Mouse (Mus musculus) olfactory bulb, adult 2 months (tissue): ENCODE data around the gene Akap13. TPM values are rescaled to one million over a fixed set of nuclear protein-coding genes. Genes with fewer than 3 reads are reported as not detected.

Experiments
- H3K27ac ChIP-seq: fragments of 200-500 bp; 2 replicates; pipeline ENCODE4 v1.5.1; 2012; ENCODE audit warnings: low read depth, low read length; ENCODE audit not compliant: insufficient read depth
- H3K4me1 ChIP-seq: fragments of 200-500 bp; 2 replicates; pipeline ENCODE4 v1.6.1; 2012; ENCODE audit warnings: low read length; ENCODE audit not compliant: control insufficient read depth, insufficient read depth
- H3K4me3 ChIP-seq: fragments of 200-500 bp; 2 replicates; pipeline ENCODE4 v1.5.1; 2012; ENCODE audit warnings: mild to moderate bottlenecking, low read depth, low read length, moderate library complexity; ENCODE audit not compliant: insufficient read depth
- CTCF ChIP-seq: fragments of 200-500 bp; IDR thresholded peaks from 2 replicates; pipeline ENCODE4 v1.5.1; 2012; ENCODE audit warnings: low read depth, mild to moderate bottlenecking, low read length, moderate library complexity; ENCODE audit not compliant: insufficient read depth
- POLR2A ChIP-seq: fragments of 200-500 bp; IDR thresholded peaks from 2 replicates; pipeline ENCODE4 v1.6.1; 2012; ENCODE audit warnings: mild to moderate bottlenecking, low read depth, low read length, moderate library complexity; ENCODE audit not compliant: insufficient read depth
- WGBS: fragments of 180-500 bp; shearing (Covaris S2); methylation state at CpG from one replicate; pipeline ENCODE4 v1.1.7; 2018; 5-methylcytosine and 5-hydroxymethylcytosine counted together
- polyA plus RNA-seq: library from polyadenylated mRNA; stranded (reverse); fragments of >200 nt; gene quantifications from 2 replicates; pipeline ENCODE4 v1.2.4, GENCODE M21; 2012; ENCODE audit warnings: low replicate concordance; ENCODE audit not compliant: missing spikeins, insufficient read depth, insufficient read length

Akap13 gene
- polyA plus RNA-seq, 1 experiment: 67.2 TPM

DNA sequence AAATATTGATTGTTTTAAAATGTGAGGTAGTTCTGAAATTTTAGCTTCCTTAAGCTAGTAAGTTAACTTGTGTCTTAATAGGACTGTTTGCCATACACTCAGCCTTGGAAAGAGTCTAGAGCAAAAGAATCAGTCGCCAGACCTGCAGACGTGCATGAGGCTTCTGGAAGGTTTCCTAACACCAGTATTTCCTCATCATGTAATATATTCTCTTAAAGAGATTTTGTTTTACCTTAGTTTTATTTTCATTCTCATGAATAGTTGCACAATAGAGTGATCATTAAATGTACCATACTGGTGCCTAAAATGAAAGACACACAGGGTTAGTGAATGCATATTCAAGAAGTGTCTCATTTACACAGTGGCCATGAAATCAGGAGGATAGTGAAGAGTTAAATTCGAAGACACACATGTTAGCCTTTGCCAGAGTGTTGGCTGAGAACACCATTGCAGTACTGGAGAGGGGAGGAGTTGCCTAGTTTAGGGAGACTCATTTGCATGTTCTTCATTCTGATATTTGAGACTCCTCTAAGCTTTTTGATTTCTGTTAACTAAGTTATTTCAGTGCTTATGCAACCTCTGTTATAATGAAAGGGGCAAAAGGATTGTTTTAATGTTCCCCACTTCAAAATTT lies 198.5 kb downstream of the Akap13 start:
- 62% methylated on average over 3 of the region's 3 CpGs for WGBS
- Histone ChIP-seq H3K27ac (no peak overlapping the region), H3K4me1 (no peaks in the 10 kb centered on the region), H3K4me3 (no peak overlapping the region)
- no peak for TF ChIP-seq POLR2A

DNA sequence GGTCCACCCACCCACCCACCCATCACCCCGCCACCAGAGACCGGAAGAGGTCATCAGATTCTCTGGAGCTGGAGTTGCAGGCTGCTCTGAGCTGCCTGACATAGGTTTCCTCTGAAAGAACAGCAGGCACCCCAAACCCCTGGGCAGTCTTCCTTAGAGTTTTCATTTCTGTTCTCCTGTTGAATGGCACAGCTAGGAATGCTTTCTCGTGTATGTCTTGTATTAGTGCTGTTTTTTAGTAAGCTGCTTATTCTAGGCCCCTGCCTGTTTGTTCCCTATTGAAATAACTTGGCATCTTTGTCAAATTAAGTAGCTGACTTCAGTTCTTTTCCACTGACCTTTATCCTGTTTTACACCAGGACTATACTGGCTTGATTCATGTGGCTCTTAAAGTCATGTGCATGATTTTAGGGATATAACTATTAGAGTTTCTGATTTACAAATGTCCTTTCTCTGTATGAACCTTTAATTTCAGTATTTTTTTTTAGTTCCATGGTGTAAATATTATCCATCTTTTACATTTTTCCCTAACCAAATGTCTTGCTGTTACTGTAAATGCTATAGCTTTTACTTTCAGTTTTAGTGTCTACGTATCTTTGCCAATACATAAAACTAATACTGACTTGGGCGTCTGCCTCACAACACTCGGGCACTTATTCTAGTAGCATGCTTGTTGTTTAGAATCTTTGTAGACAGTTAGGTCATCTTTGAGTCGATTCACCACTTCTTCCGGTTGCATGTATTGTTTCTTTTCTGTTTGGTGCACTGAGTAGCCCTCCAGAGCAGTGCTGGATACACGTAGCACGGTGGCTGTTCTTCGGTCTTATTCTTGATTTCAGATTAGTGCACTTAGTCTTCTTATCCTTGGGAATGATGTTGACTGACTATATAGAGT lies 200.1 kb downstream of the Akap13 start:
- no peaks in the 10 kb centered on the region for H3K4me1 ChIP-seq
- TF ChIP-seq POLR2A (no peak), CTCF (no peak)
- no peak overlapping the region for H3K27ac ChIP-seq
- 72% methylated on average over 11 of the region's 11 CpGs for WGBS
- H3K4me3 ChIP-seq: no peak overlapping the region

DNA sequence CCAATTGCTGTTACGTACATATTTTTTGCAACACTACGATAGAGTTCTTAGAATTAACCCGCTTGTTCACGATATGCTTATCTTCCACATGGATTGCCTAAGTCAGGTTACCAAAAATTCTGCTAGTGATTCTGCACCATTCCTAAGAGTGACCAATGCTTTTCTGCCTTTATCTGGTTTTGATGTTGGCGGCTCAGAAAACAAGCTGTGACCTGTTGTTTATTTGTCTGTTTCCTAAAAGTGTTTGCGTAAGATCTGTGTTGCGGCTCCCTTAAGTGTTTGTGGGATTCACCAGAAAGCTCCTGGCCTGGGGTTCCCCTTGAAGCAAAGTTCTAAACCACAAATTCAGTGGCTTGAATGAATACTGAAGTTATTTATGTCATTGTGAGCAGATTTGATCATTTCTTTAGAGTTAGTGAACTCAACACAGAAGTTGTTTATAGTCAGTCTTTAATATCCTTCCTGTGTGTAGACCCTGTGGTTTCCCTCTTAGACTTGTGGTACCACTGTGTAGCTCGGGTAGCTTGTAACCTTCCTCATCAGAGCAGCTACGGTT lies 201.0 kb downstream of the Akap13 start:
- Histone ChIP-seq H3K4me3 (no peak overlapping the region), H3K4me1 (no peaks in the 10 kb centered on the region), H3K27ac (no peak overlapping the region)
- 89% methylated on average over 9 of the region's 9 CpGs for WGBS
- TF ChIP-seq CTCF: no peak
- no peak for TF ChIP-seq POLR2A

DNA sequence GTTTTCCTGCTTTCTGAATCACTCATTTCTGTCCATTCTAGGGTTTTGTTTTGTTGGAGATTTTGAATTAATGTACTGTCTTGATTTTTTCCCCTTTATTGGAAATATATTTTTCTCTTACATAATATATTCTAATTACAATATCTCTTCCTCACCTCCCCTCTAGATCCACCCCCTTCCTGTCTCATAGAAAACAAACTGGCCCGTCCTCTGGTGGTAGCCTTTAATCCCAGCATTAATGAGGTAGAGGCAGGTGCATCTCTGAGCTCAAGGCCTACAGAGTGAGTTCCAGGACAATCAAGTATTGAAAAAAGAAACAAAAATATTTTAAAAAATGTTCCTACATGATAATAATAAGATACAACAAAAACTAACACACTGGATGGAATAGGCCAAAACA lies 201.6 kb downstream of the Akap13 start:
- Histone ChIP-seq H3K4me1 (no peaks in the 10 kb centered on the region), H3K4me3 (no peak overlapping the region), H3K27ac (no peak overlapping the region)
- TF ChIP-seq POLR2A (no peak), CTCF (no peak)
- 87% methylated on average over 1 of the region's 1 CpGs for WGBS

DNA sequence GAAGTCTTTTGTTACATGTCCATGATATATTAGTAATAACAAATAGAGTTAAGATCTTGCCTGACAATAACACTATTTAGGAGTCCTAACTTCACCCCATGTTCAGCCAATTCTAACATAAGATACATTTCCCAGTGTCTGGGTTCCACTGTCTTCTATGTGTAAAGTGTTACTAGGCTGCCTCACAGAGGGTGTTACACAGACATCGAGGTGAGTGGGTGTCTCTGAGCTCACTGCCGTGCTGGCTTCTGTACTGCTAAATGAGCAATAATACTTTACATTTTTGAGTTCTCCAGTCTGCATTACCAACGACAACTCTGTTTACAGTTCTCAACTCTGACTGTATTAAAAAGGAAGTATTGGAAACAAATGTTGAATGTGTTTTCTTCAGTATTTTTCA lies 209.1 kb downstream of the Akap13 start:
- 56% methylated on average over 3 of the region's 3 CpGs for WGBS
- no peaks in the 10 kb centered on the region for H3K4me1 ChIP-seq
- H3K27ac ChIP-seq: no peak overlapping the region
- H3K4me3 ChIP-seq: no peak overlapping the region
- TF ChIP-seq POLR2A: no peak
- TF ChIP-seq CTCF: no peak

DNA sequence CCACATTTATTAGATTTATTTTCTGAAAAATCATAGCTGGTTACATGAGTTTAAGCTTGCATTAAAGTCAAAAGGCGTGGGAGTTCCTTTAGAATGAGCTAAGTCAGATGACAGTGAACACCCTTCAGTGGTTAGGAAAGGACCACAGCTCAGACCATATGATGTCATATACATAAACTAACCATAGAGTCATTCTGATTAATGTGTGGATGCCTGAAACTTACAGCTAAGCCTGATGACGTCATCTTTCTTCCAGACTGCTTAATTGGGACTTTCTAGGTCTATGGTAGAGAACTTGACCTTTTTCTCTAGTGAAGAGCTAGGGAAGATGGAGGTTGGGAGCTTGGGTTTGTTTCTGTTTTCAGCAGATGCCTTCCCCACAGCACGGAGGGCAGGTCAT lies 211.6 kb downstream of the Akap13 start:
- H3K4me1 ChIP-seq: no peaks in the 10 kb centered on the region
- H3K27ac ChIP-seq: no peak overlapping the region
- 92% methylated on average over 3 of the region's 3 CpGs for WGBS
- TF ChIP-seq CTCF (no peak), POLR2A (no peak)
- no peak overlapping the region for H3K4me3 ChIP-seq

DNA sequence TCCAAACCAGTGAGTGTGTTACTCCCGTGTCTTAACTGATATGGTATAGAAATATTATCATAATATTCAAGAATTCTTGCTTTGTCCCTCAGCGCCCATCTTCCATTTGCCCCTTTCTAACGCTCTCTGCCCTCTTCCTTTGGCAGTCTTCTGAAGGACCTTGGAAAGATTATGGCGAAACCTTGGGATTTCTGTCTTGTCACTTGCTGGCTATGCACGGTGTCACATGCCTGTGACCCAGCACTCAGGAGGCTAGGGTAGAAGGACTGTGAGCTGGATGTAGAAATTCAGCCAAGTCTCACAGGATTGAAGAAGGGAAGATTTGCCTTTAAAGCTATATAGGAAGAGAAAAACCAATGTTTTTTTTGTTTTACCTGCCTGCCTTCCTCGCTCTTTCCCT lies 212.2 kb downstream of the Akap13 start:
- TF ChIP-seq CTCF (no peak), POLR2A (no peak)
- Histone ChIP-seq H3K4me1 (no peaks in the 10 kb centered on the region), H3K27ac (no peak overlapping the region), H3K4me3 (no peak overlapping the region)
- 94% methylated on average over 6 of the region's 6 CpGs for WGBS

DNA sequence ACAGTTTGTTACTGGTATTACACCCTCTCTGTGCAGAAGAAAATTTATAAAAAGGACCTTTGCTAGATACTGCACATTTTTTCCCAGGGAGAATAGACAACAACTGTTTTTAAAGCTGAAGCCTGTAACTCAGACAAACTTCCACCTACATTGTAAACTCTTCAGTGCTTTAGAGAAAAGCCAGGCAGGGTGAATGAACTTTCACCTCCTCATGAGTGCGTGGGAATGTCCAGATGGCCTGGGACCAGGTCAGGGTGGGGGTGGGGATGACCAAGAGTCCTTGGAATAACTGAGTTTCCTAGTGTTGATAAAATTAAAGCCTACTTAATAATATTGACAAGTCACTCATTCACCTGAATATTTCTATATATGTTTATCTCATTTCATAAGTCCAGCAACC lies 213.1 kb downstream of the Akap13 start:
- Histone ChIP-seq H3K27ac (no peak overlapping the region), H3K4me3 (no peak overlapping the region), H3K4me1 (no peaks in the 10 kb centered on the region)
- 81% methylated on average over 1 of the region's 1 CpGs for WGBS
- no peak for TF ChIP-seq POLR2A
- no peak for TF ChIP-seq CTCF

DNA sequence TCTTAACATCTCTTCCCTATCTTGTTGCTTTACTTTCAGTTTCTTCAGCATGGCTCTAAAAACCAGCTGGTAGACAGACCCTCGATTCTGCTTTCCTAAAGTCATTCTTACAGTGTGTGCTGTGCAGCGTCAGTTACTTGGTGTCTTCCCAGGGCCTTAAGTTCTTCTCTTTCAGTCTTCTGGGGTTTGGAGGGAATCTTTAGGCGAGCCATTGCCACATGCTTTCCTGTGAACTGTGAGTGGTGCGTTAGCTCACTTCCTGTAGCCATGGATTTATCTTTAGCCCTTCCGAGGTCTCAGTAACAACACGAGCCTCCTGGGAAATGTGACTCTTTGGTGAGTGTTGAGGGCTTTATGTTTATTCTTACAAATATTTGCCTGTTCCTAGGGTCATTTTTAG lies 214.1 kb downstream of the Akap13 start:
- no peaks in the 10 kb centered on the region for H3K4me1 ChIP-seq
- no peak overlapping the region for H3K27ac ChIP-seq
- H3K4me3 ChIP-seq: no peak overlapping the region
- no peak for TF ChIP-seq CTCF
- no peak for TF ChIP-seq POLR2A
- 82% methylated on average over 6 of the region's 6 CpGs for WGBS
